8 mouse cellular contexts compared by ENCODE assay signal in genomic region chr4:150257252-150258204, GRCm38 (mm10). TPM values are rescaled to one million over a fixed set of nuclear protein-coding genes. Genes with fewer than 3 reads are reported as not detected.
DNase-seq lines count a peak whose midpoint lies in the region.

No protein-coding gene starts in this region.

- intact Hi-C loops in left cerebral cortex, postnatal 36 days (cut with DNase I) = loop anchor here (2.0 kb wide), 1 partner anchor 207 kb away; no protein-coding TSS in a partner anchor

- DNase-seq in T-cell, adult 2 months (ENCODE audit: low spot score) = peak; percentile 53
- peak; percentile 95 for DNase-seq in cerebellum, postnatal 36 days
- peak; percentile 89 for DNase-seq in gastrocnemius, postnatal 25 days
- DNase-seq in induced T-regulatory cell, adult 2 months (ENCODE audit: low read depth) = peak; percentile 80
- peak; percentile 53 to 60 for DNase-seq in left cerebral cortex, postnatal 36 days (ENCODE audit: low spot score in 2 of 2)
- DNase-seq in mesoderm, embryonic 11.5 days (ENCODE audit: low read depth, low spot score) = peak; percentile 79
- DNase-seq in right cerebral cortex, postnatal 14 days = peak; percentile 79
- peak; percentile 83 for DNase-seq in urinary bladder, postnatal 25 days (ENCODE audit: low spot score)

RNA-seq across cellular contexts. Expression of gene Eno1, which starts 21.0 kb away (rescaled TPM):
- 100 to 1,000 TPM; 112 to 141 TPM for total RNA-seq in gastrocnemius, postnatal 25 days (2021)
- total RNA-seq in left cerebral cortex, postnatal 36 days (2021) = 100 to 1,000 TPM; 416 to 459 TPM

RNA-seq across cellular contexts. Expression of gene Rere, which starts 23.9 kb away (rescaled TPM):
- 10 to 100 TPM; 51.0 to 56.4 TPM for total RNA-seq in gastrocnemius, postnatal 25 days (2021)
- 100 to 1,000 TPM in 1 of 2 experiments, 10 to 100 TPM in 1; 86.7 to 131 TPM for total RNA-seq in left cerebral cortex, postnatal 36 days (2021)

RNA-seq across cellular contexts. Expression of gene Car6, which starts 56.4 kb away (rescaled TPM):
- not detected for total RNA-seq in gastrocnemius, postnatal 25 days (2021)
- total RNA-seq in left cerebral cortex, postnatal 36 days (2021) = not detected

Comparison
In these comparisons a context has a peak if more than half of its experiments do, and no peak if none do; other contexts are left out.
1. Peak in every context shown above with its lines: DNase-seq.